Mouse (Mus musculus) layer of hippocampus, adult 2 months (tissue): ENCODE results near the gene Ddx23. TPM values are rescaled to one million over a fixed set of nuclear protein-coding genes. Genes with fewer than 3 reads are reported as not detected.

Source experiments
- DNase-seq, 2 experiments: peaks; one replicate each; pipeline ENCODE4 v3.0.0; 2022; ENCODE audit warnings: low spot score in 2 of 2
- H3K27ac ChIP-seq: fragments of 200-600 bp; 2 replicates; pipeline ENCODE4 v1.8.1; 2022
- H3K4me3 ChIP-seq: fragments of 200-600 bp; 2 replicates; pipeline ENCODE4 v1.8.1; 2022; ENCODE audit warnings: mild to moderate bottlenecking
- CTCF ChIP-seq: fragments of 200-600 bp; conservative IDR thresholded peaks from 2 replicates; pipeline ENCODE4 v1.8.1; 2022; ENCODE audit warnings: antibody characterized with exemption, mild to moderate bottlenecking, moderate library complexity
- total RNA-seq, 2 experiments: library from RNA; stranded (reverse); gene quantifications; 2 replicates each; pipeline ENCODE4 v1.2.3; 2021

The Ddx23 gene
- total RNA-seq, 2 experiments from 2014 or later, result 79.7 to 87.4 TPM

DNA sequence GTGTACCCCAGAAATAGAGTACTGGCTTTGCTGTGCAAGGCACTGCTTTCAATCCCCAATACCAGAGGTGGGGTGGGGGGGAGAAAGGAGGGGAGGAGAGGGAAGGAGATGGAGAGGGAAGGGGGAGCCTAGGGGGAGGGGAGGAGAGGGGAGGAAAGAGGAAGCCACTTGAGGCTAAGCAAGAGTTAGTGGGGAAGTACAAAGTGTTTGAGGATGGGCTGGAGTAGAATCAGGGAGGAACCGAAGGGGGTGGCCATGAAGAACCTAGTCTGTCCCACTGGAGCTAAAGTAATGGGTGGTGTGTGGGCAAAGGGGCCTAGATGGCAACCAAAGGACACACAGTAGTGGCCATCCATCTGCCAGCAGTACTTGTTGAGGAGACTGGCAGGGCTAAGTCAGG, 21.1 kb upstream of the Ddx23 start:
- Histone ChIP-seq H3K4me3 (no peak overlapping the region), H3K27ac (no peak overlapping the region)
- TF ChIP-seq CTCF, result no peak
- no peak for DNase-seq

DNA sequence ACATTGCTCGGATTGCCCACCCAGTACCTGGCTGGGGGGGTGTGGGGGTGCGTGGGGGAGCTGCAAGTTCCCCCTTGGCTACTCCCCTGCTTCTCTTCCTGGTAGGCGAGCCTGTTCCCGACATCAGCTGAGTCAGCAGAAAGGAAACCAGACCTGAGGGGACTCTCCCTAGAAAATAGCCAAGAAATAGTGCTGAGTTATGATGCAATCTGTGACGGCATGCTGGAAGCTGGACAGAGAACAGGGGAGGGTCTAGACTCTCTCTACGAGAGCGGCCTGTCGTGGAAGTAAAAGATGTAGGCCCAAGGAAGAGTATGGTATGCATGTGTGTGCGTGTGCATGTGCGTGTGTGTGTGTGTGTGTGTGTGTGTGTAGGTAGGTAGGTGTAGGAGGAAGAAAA, 20.5 kb upstream of the Ddx23 start:
- DNase-seq, result no peak
- Histone ChIP-seq H3K4me3 (no peak overlapping the region), H3K27ac (no peak overlapping the region)
- no peak for TF ChIP-seq CTCF

DNA sequence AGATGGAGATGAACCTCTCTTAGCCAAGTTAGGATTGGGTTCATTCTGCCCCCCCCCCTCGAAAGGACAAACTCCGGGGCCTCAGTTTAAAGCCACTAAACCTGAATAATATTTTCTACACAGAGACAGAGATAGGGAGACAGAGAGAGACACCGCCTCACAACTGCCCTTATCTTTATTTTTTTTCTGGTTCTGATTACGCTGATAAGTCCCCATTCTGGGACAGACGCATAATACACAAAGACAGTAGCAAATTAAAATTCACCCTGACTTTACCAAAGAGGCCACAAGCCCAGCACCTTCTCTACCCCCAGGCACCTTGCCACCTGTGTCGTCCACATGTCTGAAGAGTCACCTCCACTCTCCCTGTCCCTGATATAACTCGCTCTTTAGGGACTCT, 18.9 kb upstream of the Ddx23 start:
- TF ChIP-seq CTCF, result no peak
- Histone ChIP-seq H3K4me3 (no peak overlapping the region), H3K27ac (no peak overlapping the region)
- DNase-seq, result no peak

DNA sequence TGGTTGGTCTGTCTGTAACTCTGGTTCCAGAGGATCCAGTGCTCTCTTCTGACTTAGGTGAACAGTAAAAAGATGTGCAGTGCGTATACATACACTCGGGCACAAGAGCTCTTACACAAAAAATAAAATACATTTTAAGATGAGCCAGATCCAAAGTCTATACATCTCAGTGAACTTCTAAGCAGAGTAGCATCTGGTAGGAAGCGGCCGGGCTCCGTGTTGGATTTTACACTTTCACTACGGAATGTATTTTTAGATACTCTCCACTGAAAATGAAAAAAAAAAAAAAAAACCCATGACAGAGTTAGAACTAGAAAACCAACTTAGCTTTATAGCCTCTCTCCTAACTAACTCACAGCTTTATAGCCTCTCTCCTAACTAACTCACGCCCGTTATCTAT, 18.0 kb upstream of the Ddx23 start:
- Histone ChIP-seq H3K27ac (no peak overlapping the region), H3K4me3 (no peak overlapping the region)
- no peak for DNase-seq
- no peak for TF ChIP-seq CTCF

DNA sequence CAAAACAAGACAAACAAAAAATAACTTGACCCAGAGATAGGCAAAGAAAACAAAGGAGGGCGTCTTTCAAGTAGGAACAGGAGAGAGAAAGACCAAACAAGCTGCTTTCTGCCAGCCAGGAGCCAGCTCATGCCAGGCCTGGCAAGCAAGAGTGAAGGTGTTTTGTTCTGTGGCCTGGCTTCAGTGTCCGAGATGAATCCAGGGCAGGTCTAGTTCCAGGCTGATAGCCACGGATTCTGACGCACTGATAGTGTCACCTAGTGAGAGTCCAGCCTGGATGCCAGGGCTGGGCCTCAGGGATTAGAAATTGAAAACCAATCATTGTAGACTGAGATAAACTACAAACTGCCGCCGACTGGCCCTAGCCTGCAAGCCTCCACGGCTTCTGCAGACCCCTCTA, 15.3 kb upstream of the Ddx23 start:
- no peak overlapping the region for H3K27ac ChIP-seq
- DNase-seq, result no peak
- TF ChIP-seq CTCF, result no peak
- H3K4me3 ChIP-seq, result no peak overlapping the region

DNA sequence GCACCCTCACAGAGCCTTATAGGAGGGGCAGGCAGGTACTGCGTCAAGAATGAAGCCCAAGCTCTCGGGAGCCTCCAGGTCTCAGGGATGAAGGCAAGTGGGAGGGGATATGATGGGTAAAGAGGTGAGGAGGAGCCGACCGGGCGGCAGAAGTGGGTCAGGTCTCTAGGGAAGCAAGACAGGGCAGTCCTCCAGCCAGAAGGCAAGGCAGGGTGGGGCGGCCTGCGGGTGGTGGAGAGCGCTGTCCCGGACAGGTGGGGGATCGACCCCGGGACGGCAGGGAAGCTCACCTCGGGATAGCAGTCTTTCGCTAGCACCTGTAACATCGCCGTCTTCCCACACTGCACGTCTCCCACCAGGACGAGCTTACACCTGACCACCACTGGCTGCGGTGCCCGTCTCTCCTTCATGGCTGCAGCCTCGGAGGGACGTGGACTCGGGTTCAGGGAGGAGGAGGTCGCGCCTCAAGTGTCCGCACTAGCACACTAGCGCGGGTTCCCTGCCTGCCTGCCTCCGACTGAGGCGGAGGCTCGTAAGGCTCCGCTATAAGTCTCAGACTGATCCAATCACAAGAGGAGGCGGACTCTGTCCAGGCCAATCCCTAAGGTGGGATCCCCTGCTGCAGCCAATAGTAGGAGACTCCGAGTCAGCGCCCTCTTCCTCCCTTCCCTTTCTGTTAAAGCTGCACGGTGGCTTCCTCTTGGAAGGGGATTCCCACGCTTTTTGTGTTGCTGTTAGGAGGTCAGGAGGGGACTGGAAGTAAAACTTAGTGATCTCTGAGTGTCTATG, 14.4 kb upstream of the Ddx23 start, which contains the start of gene Rnd1:
Rnd1 (minus strand) TSS at position 522 of the 789 bp plus-strand sequence.
- Histone ChIP-seq H3K27ac (peak within 1 kb of the TSS; percentile 59), H3K4me3 (peak within 1 kb of the TSS; percentile 71)
- peak; percentile 44 for TF ChIP-seq CTCF
- DNase-seq, result peak; percentile 85 to 88

DNA sequence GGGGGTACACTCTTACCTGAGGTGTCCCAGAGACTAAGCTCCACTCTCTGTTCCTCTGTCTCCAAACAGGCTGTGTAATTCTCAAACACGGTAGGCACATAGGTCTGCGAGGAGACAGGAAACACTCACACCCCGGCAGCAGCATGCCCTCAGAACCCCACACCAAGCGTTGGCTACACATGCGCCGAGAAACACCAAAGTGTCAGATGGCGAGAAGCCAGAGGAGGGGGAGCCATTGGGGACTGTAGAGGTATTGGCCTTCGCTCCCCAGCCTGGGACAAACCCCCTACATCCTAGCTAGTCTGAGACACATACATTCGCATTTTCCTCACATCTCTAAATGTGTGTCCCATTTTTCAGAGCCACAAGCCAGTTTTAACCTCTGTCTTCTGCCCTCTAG, 13.8 kb upstream of the Ddx23 start:
- DNase-seq, result no peak
- TF ChIP-seq CTCF, result no peak
- Histone ChIP-seq H3K4me3 (peak overlapping the region; percentile 71), H3K27ac (no peak overlapping the region)

DNA sequence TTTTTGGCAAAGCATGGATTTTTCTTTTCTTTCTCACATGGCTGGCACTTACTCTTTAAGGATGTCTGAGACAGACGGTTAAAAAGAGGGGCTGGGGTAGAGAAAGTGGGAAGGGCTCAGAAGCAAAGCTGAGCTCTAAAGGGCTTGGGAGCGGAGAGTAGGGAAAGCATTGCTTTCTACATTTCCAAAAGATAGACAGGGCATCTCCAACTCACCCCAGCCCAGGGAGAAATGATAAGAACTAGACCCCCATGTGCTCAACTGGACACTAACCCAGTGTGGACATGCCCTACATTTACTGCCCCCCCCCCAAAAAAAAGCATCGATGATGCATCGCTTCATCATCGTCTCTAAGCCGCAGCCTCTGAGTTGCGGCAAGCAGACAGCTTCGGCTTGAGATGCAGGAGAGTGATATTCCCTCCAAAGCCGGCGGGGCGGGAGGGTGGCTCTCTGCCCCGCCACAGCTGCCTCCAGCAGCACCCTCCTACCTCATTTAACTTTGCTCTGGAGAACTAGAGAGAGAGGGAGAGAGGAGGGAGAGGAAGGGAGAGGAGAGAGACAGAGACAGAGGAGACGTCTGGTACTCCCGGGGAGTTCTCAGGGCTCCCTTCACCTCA, 13.0 kb upstream of the Ddx23 start:
- no peak for TF ChIP-seq CTCF
- Histone ChIP-seq H3K27ac (peak overlapping the region; percentile 67; the same call in 1 of the 2 replicates), H3K4me3 (peak overlapping the region; percentile 71)
- DNase-seq, result no peak

DNA sequence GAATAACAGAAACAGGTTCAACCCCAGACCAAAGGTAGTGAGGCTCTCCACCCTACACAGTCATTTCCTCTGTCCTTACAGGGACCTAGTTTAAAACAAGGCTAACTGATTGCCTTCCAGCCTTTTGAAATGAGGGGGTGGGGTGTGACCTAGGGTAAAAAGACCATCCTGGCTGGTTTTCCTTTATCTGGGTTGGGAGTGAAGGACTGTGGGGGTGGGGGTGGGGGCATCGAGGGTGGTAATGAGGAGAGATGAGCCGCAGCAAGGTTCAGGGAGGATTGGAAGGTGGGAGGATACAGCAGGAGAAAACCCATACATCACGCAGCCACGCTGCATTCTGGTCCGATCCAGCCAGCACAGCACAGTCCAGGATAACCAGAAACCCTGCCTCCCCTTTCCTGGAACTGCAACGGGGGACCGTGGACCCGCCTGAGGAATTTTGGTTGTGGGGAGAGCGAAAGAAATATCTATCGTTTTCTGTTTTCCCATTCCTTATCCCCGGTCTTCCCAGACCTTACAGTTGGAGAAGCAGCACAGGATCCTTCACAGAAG, 12.4 kb upstream of the Ddx23 start:
- TF ChIP-seq CTCF, result no peak
- Histone ChIP-seq H3K4me3 (peak overlapping the region; percentile 71), H3K27ac (peak overlapping the region; percentile 67)
- no peak for DNase-seq

DNA sequence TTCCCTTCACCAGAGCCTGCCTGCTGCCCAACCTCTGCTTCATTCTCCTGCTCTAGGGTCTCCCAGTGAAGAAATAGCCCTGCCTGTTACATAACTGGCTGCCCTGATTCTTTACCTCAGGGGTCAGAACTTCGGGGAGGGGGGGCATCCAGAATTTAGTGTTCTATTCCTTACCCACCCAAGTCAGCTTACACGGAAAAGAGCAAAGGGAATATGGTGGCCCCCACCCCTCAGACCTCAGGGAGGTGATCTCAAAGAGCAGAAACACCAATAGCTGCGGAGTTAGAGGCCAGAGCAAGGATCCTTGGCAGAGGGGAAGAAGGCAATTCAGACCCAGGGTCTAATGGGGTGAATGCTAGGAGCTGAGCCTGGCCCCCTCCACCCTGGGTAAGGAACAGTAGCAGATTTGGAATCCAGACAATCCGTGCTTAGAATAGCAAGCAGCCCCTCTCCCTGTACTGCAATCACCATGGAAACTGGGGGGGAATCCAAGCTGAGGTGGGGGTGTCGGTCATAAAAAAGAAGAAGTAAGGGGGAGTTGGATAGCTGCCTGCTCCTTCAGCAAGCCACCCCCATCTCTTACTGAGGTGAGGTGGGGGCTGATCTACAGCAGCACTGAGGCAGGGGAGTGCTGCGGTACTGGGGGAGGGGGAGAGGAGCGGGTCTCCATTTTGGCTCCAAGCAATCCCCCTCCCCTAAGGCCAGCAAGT, 11.7 kb upstream of the Ddx23 start:
- no peak for DNase-seq
- H3K27ac ChIP-seq, result peak overlapping the region; percentile 67; the same call in 1 of the 2 replicates
- TF ChIP-seq CTCF, result no peak

DNA sequence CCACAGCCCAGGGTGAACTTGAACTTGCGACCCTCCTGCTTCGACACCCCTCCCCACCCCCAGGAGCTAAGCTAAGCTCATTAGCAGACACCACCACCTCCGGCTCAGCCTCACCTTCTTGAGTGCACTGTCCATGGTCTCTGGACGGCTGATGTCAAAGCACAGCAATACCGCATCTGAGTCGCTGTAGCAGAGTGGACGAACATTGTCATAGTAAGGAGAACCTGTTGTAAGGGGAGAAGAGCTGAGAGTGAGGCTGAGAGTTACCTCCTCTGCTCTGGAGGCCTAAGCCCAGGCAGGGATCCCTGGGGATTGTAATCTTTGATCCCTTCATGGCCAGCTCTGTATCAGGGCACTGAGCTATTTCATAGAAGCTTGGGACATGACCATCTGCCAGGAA, 11.0 kb upstream of the Ddx23 start:
- no peak overlapping the region for H3K27ac ChIP-seq

More for the DNA sequence above, 11.7 kb upstream of the Ddx23 start:
- H3K4me3 ChIP-seq, result peak overlapping the region; percentile 71

DNA sequence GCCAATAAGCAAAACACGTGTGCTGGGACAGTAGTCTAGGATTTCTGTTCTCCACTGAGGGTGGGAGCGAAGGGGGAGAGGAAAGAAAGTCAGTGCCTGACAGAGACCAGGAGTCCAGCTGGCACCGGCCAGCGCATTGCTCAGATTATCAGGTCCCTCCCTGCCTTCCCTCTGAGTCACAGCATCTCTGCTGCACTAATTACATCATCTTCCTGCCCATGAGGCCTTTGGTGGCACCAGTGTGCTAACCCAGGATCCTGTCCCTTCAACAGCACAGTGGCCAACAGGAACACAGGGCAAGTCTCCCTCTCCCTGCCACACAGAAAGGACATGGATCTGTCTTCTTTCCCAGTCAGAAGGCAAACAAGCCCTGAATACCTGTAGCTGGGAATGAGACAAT, 9.9 kb upstream of the Ddx23 start:
- TF ChIP-seq CTCF, result no peak
- H3K4me3 ChIP-seq, result no peak overlapping the region
- no peak overlapping the region for H3K27ac ChIP-seq
- no peak for DNase-seq

More for the DNA sequence above, 11.0 kb upstream of the Ddx23 start:
- DNase-seq, result no peak
- no peak for TF ChIP-seq CTCF
- H3K4me3 ChIP-seq, result no peak overlapping the region
